Mouse (Mus musculus) erythroid progenitor cell, adult 5-6 weeks (primary cell): ENCODE results near the gene Tmem201. TPM values are rescaled to one million over a fixed set of nuclear protein-coding genes. Genes with fewer than 3 reads are reported as not detected.
A peak's percentile ranks its signal among the peaks of the same experiment; 100 is the strongest.

Experiments used
- ATAC-seq: replicated peaks from 2 replicates; pipeline ENCODE4 v1.8.0; 2016; ENCODE audit warnings: moderate number of reproducible peaks, mild to moderate bottlenecking, moderate TSS enrichment, inconsistent platforms; ENCODE audit not compliant: poor library complexity, low FRiP score, severe bottlenecking
- total RNA-seq, 2 experiments: library from RNA; stranded (forward) in 1 of 2; stranded (reverse) in 1 of 2; fragments of 150-400 nt in 1 of 2; fragments of 186-747, 209-891 nt in 1 of 2; gene quantifications; 2 replicates each; pipeline versions ENCODE4 v1.2.3 to v1.2.4; 2015 to 2017; ENCODE audit warnings: low replicate concordance in 2 of 2

Tmem201 gene
- total RNA-seq, 2 experiments from 2014 or later: 0.53 to 2.5 TPM

GRCm38 (mm10) chr4:149691368-149691767, 46.5 kb downstream of the Tmem201 start:
- no peak for ATAC-seq

GRCm38 (mm10) chr4:149690828-149691280, 47.0 kb downstream of the Tmem201 start:
- 0 out of 2 replicates have a peak, but pooled peaks have one; percentile 42 for ATAC-seq

GRCm38 (mm10) chr4:149689822-149690700, 47.8 kb downstream of the Tmem201 start:
- no peak for ATAC-seq

- ATAC-seq: no peak
These were observed 49.0 kb downstream of the Tmem201 start for GRCm38 (mm10) chr4:149688861-149689260.

- ATAC-seq: no peak
These were observed 52.8 kb downstream of the Tmem201 start for GRCm38 (mm10) chr4:149684841-149685623.

GRCm38 (mm10) chr4:149683875-149684274, 54.0 kb downstream of the Tmem201 start:
- ATAC-seq: no peak

- ATAC-seq: no peak
These were observed 58.6 kb downstream of the Tmem201 start for GRCm38 (mm10) chr4:149679056-149679770.

GRCm38 (mm10) chr4:149678006-149678405, 59.8 kb downstream of the Tmem201 start:
- ATAC-seq: no peak

GRCm38 (mm10) chr4:149675378-149676261, 62.2 kb downstream of the Tmem201 start:
- ATAC-seq: peak; percentile 92

- no peak for ATAC-seq
These were observed 62.9 kb downstream of the Tmem201 start for GRCm38 (mm10) chr4:149674814-149675377.

GRCm38 (mm10) chr4:149672747-149673146, 65.1 kb downstream of the Tmem201 start:
- ATAC-seq: no peak

- no peak for ATAC-seq
These were observed 66.7 kb downstream of the Tmem201 start for GRCm38 (mm10) chr4:149671175-149671574.

GRCm38 (mm10) chr4:149665692-149666090, 72.2 kb downstream of the Tmem201 start:
- ATAC-seq: no peak

Other genes with a start within 250 kb of the Tmem201 start
- gene Ctnnbip1, start 219.8 kb downstream of the Tmem201 start, total RNA-seq (2015; ENCODE audit: low replicate concordance): 0.42 TPM in 1 of 2 replicates, not detected in the other
- 0.39 TPM in 1 of 2 replicates, not detected in the other for gene Ctnnbip1, start 219.8 kb downstream of the Tmem201 start, total RNA-seq (2017; ENCODE audit: low replicate concordance)
- 0.72 and 0.84 TPM in 2 replicates for gene Clstn1, start 151.6 kb downstream of the Tmem201 start, total RNA-seq (2015; ENCODE audit: low replicate concordance)
- gene Clstn1, start 151.6 kb downstream of the Tmem201 start, total RNA-seq (2017; ENCODE audit: low replicate concordance): 0.64 and 0.83 TPM in 2 replicates
- gene Pik3cd, start 35.5 kb downstream of the Tmem201 start, total RNA-seq (2015; ENCODE audit: low replicate concordance): 5.9 and 8.6 TPM in 2 replicates
- 7.8 and 16.3 TPM in 2 replicates for gene Pik3cd, start 35.5 kb downstream of the Tmem201 start, total RNA-seq (2017; ENCODE audit: low replicate concordance)
- gene Slc25a33, start 36.2 kb upstream of the Tmem201 start, total RNA-seq (2015; ENCODE audit: low replicate concordance): 1.1 TPM in 1 of 2 replicates, not detected in the other
- gene Slc25a33, start 36.2 kb upstream of the Tmem201 start, total RNA-seq (2017; ENCODE audit: low replicate concordance): 0.64 TPM in 1 of 2 replicates, not detected in the other
- 0.72 TPM in 1 of 2 replicates, not detected in the other for gene Spsb1, start 217.0 kb upstream of the Tmem201 start, total RNA-seq (2015; ENCODE audit: low replicate concordance)
- gene Spsb1, start 217.0 kb upstream of the Tmem201 start, total RNA-seq (2017; ENCODE audit: low replicate concordance): not detected in 2 replicates